Mouse (Mus musculus) frontal cortex, adult 2 months (tissue): ENCODE measurements around the gene Cubn. TPM values are rescaled to one million over a fixed set of nuclear protein-coding genes. Genes with fewer than 3 reads are reported as not detected.

Experiments used
- DNase-seq, 2 experiments: peaks; one replicate each; pipeline ENCODE4 v3.0.0; 2022; ENCODE audit warnings: low spot score in 1 of 2; ENCODE audit errors: extremely low spot score in 1 of 2
- polyA plus RNA-seq: library from polyadenylated mRNA; depleted of rRNA; stranded (reverse); fragments of >200 nt; gene quantifications from 2 replicates; pipeline ENCODE4 v1.2.3, GENCODE M21; 2012

The Cubn gene
- polyA plus RNA-seq, 1 experiment: 0.42 TPM

DNA sequence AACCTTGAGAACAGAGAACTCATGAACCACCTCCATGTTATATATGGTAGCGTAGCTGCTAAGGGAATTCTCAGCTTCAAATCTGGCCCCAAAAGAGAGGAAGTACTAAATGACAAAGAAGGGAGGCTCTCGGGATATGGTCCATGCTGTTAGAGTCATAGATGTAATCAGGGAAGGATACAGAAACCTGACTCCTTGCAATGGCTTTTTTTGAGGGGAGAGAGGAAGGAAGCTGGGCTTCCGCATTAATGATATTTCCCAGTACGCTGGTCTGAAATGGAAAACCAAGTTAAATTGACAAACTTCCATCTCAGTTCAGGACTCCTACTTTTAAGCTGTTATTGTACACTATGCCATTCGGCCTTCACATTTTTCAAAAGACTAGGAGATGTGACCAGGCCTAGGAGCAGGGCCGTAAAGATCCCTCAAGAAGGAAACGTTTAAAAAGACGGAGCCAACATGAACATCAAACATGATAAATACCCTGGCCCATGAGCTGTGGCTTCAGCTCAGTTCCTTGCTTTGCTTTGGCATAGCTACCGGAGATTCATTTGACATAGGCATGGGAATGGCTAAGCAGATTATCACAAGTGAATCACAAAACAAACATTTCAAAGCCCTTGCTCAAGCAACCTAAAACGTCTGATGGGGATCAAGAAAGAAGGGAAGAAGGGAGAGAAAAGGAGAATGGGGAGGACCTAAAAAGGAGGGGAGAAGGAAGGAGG, 120.4 kb downstream of the Cubn start:
- no peak for DNase-seq

DNA sequence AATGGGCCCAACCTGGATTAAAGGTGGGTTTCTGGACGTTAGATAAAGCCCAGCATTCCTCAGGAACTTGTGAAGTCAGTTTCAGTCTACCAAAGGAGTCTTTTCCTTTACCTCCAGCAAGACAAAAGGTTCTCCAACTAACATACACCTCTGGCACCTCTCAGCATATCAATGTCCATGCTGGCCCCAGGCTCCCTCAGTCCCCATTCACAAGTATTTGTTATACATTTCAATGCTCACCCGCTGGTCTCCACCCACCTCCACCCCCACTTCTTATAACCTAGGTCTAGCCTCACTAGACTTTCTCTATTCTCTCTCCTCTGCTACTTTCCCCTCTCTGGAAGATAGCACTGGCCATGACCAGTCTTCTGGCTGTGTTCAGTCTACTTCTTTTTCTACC, 121.1 kb downstream of the Cubn start:
- DNase-seq: no peak

DNA sequence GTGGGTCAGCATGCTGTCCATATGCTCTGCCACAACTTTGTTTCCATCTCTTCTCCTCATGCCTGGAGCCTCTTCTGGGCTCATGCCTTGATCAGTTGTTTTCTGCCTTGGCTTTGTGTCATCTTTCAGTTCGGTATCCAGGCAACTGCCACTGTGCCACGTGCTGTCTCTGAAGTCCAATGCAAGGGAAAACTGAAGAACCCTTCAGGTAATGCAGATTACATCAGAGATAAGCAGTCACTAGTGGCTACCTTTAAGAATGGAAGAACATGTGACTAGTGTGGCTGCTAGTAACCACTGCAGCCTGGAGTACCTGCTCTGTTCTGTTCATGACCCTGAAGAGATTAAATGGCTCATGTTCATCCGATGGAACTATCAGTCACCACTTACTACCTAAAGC, 123.1 kb downstream of the Cubn start:
- no peak for DNase-seq

DNA sequence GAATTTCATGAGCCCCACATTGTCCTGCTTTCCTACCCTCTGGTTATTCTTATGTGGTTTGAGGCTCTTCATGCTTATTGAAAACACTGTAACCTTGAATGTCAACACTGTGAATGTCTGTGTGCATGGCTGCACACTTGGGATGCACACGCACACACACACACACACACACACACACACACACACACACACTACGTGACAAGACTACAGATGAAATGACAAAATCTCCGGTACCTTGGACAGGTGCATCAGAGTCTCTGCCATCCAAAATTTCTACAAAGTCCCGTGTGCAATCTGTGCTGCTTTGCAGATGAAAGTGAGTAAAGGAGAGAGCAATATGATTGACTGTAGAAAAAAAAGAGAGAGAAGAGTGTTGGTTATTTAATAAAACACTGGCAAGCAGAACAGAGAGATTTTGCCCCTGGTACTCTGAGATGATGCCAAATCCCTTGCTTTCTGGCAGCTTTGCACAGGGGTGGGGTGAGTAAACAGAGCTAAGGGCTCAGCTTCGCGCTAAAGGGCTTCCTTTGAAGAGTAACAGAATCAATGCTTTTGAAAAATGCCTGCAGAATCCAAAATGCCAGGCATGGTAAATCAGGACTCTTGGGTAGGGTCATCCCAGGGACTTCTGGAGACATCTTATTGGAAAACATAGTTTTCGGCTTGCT, 133.6 kb downstream of the Cubn start:
- DNase-seq: no peak

DNA sequence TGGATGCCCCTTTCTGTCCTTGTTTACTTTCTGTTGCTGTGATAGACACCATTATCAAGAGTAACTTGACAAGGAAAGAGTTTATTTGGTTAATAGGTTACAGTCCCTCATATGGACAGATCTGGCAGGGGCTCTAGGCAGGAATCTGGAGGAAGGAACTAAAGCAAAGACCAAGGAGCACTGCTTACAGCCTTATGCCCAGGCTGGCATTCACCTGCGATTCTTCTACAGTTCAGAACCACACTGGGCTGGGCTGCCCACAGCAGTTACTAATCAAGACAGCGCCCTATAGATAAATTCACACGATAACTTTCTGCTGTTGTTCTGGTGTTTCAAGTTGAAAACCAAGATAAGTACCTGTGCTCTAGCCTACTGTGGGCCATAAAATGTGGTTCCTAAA, 138.8 kb downstream of the Cubn start:
- no peak for DNase-seq

DNA sequence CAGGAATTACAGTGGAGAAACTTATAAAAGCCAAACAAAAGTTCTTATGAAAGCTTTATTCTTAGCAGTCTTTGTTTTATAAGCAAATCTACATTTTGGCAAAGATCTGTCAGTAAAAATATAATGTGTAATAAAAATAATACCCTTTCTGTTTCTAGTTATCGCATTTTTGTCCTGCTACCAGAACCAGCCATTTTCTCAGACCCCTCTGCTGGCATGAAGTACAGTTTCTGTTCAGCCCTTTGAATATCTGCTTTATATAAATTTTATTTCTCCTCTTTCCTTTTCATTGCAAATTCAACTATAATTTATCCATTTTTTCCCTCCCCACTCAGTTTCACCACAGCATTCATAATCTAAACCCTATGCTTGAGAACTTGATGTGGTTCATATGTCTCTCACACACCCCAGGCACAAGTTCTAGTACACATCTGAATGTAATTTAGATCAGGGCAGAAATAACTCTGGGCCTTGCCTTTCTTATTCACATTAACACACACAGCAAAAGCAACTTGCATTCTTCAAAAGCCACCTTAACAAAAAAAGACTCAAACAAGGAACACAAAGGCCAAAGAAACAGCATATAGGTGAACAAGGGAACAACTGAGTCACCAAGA, 139.4 kb downstream of the Cubn start:
- DNase-seq: no peak

DNA sequence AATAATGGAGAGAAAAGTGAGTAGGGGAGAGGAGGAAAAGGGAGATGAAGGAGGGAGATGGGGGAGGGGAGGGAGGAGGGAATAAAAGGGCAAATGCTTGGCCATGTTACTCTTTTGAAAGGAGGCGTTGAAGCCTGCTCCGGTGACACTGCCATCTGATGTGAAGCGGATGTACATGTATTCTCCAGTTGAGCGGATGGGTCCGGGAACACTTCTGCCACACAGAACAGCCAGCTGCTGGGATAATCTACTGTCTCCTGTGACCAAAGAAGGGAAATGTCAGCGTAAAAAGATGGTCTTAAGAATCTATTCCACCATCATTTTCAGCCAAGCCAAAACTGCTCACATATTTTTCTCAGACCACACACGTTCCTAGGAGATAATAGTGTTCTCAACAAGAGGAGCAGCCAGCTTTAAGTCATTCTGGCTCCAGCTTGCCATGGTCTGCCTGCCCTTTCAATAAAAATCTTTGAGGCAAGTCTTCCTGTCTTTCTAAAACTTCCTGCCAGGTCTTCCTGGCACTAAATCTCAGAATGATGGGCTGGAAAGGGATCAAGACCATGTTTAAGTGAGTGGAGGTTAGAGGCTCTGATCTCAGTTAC, 149.2 kb downstream of the Cubn start:
- no peak for DNase-seq

DNA sequence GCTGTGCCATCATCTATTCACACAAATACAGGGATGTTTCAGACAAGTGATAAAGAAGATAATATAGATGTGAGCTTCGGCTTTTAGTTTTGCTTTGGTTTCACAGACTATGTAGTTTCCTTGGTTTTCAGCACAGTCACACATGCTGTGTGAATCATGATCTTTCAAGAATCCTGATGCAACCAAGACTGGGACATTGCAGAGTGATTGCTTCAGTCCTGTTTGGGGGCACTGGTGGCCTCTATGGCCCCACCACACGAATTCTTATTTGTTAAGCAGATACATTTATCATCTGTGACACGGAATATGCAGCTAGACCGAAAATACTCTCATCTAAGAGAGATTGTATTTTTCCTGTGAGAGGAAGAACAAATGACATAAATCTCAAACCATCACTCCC, 156.2 kb downstream of the Cubn start:
- no peak for DNase-seq

DNA sequence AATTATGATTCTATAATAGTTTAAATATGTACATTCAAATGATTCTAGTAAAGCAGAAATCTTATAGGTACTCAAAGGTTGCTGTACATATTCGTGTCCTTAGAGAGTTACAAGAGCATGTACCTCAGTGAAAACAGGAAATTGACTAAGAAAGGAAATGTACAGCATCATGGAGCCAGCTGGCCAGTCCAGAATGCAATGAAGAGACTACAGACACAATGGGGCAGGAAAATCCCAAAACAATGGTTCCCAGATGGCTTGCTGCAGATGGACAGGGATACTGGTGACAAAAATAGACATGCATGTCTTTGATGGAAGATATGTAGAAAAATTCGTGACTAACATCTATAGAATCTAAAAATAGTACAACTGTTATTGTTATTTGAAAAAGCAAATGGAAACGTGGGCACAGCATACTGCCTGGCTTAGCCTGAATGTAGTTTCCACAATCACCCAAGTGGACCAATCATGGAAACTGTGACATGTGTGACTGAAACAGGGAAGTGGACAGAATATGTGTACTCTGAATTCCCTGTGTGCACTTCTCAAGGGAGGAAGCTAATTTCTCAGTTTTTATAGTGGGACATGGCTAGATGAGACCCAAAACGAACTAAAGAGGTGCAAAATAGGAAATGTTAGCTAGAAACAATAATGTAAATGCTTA, 161.7 kb downstream of the Cubn start:
- DNase-seq: peak in 1 of 2 experiments; percentile 1

DNA sequence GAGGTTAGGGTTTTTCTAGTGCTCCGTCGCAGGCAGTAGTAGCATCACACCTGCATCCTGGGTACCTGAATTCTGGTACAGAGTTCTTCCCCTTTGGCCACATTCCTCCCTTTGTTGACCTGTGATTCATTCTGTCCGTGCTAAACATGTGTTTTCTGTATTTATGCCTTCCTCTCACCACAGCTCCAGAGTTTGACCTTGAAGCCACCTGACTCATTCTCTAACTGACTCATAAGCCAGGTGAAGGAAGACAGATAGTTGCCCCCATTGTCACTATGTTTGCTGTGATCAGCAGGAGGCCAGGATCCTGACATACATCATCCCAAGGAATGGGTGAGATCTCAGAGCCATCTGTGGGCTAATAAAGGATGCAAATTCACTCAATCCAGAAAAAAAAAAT, 188.2 kb downstream of the Cubn start:
- DNase-seq: no peak

DNA sequence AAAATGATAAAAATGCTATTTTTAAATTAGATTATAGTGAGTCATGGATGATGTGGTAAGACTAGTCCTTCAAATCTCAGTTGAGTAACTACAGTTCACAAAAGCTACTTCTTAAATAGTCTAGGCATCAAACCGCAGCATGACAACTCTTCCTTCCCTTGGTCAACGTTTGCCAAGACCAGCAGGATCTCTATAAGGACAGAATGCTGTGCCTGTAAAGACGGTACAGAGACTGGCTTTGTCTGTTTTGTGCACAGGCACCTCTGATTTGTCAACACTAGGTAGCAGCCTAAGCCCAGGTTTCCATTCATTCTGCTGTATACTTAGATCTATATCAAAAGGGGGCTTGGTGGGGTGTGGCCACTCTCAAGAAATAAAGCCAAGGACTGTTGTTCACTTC, 192.6 kb downstream of the Cubn start:
- DNase-seq: peak in 1 of 2 experiments; percentile 28

DNA sequence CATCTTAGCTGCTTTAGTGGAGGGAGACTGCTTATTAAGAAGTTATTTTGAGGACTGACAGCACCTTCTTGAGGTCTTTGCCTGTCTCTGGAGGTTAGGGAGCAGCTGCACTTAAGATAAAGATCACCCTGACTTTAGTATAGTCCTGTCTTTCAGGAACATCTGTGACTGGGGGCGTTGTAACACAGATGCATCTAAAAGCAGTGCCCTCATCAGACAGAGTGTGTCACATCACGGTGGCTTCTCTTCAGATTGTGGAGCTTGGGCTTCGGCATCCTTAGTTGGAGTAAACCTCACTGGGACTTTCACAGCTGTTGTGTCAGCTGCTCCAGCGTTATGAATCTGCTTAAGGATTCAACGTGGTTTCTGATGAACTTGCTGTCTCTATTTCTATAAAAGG, 193.9 kb downstream of the Cubn start:
- DNase-seq: peak in 1 of 2 experiments; percentile 15

DNA sequence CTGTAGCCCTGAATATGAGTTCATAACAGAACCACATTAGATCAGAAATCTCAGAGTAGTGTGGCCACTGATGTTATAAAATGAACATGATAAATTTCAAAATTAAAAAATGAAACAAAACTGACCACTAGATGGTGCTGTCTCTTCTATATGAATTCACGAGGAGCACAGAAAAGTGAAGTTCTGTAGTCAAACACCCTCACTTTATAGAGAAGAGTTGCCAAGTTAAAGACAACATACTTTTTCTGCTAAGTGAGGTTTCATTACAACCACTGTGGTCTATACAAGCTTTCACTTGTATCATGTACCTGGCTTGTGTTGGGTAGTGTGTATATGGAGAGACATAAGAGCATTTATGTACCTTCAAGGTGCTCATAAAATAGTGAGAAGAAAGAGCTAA, 201.0 kb downstream of the Cubn start:
- peak in 1 of 2 experiments; percentile 83 for DNase-seq

DNA sequence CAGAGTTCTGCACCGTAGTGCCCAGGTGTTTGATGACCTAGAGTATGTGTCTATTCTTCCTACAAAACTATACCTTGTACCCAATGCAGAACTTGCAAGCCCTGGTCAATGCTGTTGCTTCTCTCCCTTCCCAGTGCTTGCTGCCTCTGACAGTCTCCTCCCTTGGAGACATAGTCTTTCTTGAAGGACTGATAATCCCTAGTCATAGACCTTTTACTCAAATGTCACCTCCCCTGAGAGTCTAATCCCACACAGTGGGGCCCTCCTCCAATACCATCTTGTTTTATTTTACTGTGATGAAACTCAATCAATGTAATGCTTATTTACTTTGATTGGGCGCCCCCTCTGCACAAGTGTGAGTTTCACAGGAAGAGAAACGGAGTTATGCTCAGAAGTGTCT, 201.5 kb downstream of the Cubn start:
- no peak for DNase-seq

DNA sequence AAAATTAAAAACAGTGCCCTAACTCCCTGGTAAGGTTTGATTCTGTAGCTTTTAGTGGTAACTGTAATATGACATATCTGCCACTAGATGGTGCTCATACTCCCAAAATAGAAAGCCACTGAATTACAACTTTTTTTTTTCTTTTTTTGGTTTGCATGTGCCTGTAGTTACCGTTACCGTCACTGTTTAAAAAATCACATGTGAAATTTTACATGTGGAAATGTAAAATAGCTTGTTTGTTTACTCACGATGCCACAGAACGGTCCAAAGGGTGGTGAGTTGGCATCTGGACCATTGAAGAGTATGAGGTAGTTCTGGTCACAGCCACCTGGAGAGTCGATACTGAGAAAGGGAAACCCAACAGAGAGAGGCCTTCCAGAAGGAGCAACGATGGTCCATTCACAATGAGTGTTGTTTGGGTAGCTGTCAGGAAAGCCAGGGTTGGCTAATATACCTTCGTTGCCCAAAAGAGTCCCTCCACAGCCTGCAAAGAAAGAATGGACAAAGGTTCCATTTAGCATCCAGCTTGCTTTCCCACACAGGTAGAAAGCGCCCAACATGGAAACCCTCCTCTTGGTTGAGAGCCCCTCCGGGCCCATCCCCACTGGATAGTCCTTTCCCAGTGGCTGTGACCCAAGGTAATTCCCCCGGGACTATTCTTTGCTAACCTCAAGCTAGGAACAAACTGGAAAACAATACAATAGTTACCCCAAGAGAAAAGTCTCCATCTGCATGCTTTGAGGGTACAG, 213.3 kb downstream of the Cubn start:
- peak in 1 of 2 experiments; percentile 32 for DNase-seq

DNA sequence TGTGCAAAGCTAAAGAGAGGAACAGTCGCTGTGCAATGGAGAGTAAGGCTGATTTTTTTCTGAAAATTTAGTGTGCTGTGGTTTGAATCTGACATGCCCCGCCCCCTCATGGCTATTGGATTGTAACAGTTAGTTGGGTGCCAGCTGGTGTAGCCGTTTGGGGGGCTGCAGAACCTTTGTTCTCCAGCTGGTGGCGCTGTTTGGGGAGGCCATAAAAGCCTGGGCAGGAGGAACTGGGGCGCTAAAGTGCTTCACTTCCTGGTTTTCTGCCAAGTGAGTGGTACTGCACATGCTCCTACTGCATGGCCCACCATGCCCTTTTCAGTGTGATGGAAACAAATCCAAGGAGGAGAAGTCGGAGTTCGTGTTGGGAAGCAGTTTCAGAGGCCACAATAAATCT, 215.7 kb downstream of the Cubn start:
- DNase-seq: no peak

DNA sequence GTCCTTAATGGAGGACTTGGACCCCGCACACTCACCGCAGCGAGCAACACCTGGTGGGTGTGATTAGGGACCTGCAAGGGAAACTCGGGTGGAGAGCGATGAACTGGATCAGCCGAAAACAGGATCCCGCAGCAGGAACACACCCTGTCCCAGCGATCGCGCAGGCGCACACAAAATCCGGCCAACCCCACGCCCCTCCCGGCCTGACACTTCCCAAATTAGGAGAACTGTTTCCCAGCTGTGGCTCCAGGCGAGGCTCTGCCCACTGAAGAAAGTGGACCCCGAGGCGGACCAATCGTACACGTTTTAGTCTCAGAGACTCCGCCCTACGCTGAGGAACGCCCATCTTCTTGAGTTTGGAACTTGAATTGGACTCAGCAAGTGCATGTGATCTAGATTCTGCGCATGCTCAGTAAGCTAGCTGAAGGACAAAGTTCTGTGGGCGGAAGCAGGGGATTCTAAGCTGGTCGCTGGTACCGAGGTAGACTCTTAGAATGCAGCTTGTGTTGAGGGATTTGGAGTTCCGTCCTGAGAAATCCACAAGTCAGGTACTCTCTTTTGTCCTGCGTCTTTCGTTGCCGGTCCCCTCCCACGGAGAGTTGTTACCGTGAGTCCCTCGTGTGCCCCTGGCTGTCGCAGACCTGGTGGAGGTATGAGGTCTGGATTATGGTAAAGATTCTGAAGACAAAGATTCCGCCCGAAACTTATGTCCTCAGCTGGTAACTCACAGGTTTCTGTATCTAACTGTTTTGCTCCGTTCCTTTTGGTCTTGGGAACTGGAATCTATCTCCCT, 220.3 kb downstream of the Cubn start, which contains the start of gene Rsu1:
Gene Rsu1, minus strand, starts transcription at position 251 of the 793 bp plus-strand sequence.
- DNase-seq: peak; percentile 99

DNA sequence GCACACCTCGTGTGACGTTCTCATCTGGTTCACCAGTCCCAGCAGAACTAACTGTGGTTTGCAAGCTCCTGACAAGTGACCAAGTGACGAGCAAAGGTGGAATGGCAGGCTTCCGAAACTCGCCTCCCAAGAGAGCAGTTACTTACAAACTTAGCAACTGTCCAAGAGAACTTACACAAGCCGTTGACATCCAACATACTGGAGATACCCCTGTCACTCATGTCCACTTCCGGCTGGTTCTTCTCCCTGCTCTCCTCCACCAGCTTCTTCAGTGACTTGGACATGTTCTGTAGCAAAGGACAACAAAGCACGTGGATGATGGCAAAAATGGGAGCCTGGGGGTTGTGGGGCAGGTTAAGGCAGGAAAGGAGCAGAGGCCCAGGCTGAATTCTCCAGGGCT, 220.9 kb downstream of the Cubn start:
- peak in 1 of 2 experiments; percentile 5 for DNase-seq

DNA sequence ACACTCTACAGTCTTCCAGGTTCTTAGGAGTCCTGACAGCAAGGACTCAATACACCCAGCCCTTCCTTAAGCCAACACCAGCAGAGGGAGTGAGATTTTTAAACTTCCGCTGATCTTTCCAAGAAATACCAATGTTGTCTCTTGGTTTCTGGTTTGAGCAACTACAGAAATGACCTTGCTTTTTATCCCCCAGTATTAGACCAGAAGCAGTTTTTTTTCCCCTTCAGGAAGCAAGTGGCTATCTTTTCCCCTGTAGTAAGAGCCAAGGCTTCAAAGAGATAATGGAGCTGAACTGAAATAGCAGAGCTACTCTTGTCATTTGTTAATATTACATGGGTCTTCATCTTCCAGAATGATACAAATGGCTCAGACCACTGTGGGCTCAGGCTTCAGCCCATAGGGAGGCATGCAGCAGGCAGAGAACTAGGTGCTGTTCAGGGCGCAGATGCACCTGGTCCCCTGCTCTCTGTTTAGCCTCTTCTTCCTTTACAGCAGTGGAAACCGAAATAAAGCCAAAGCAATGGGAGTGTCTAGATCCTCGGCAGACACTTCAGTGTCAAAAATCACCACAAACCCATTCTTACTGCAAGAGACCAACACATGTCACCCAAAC, 222.8 kb downstream of the Cubn start:
- DNase-seq: no peak
